Mouse (Mus musculus) ES-CJ7 (cell line): ENCODE measurements at regions not wholly inside any gene's neighbourhood (a gene's known extent, or its start where the extent isn't known, plus 50 kb on each side); places are given as distances from the start of the nearest gene placed in this dataset.
"Not testable (repeated sequence)": the region's sequence is repeated elsewhere in the genome, so short reads cannot be mapped to it uniquely, and the experiment has no call there.

Experiments
- DNase-seq: peaks from one replicate; pipeline ENCODE4 v3.0.0; 2011; ENCODE audit warnings: low read depth, low spot score

GRCm38 (mm10) chr1:30751138-30751907 lies 122.4 kb downstream of the Phf3 start:
- DNase-seq = no peak

GRCm38 (mm10) chr1:30741955-30742354 lies 131.8 kb downstream of the Phf3 start:
- no peak for DNase-seq

- DNase-seq = peak; percentile 60
Observed at GRCm38 (mm10) chr1:30740831-30741230, 132.9 kb downstream of the Phf3 start.

GRCm38 (mm10) chr1:30721519-30721918 lies 152.2 kb downstream of the Phf3 start:
- DNase-seq = no peak

- DNase-seq = no peak
Observed at GRCm38 (mm10) chr1:30720829-30721228, 152.9 kb downstream of the Phf3 start.

- DNase-seq = no peak
Observed at GRCm38 (mm10) chr1:30718578-30718977, 155.1 kb downstream of the Phf3 start.

- no peak for DNase-seq
Observed at GRCm38 (mm10) chr1:30716346-30716745, 157.4 kb downstream of the Phf3 start.

- DNase-seq = no peak
Observed at GRCm38 (mm10) chr1:30701116-30701515, 172.6 kb downstream of the Phf3 start.

- peak; percentile 58 for DNase-seq
Observed at GRCm38 (mm10) chr1:30700399-30701081, 173.2 kb downstream of the Phf3 start.

GRCm38 (mm10) chr1:30696342-30696741 lies 177.4 kb downstream of the Phf3 start:
- DNase-seq = peak; percentile 36

GRCm38 (mm10) chr1:30685318-30685717 lies 188.4 kb downstream of the Phf3 start:
- no peak for DNase-seq

- no peak for DNase-seq
Observed at GRCm38 (mm10) chr1:30683889-30684288, 189.8 kb downstream of the Phf3 start.

- DNase-seq = no peak
Observed at GRCm38 (mm10) chr1:30639807-30640206, 233.9 kb downstream of the Phf3 start.

- no peak for DNase-seq
Observed at GRCm38 (mm10) chr1:30632760-30633159, 241.0 kb downstream of the Phf3 start.

- not testable (repeated sequence) for DNase-seq
Observed at GRCm38 (mm10) chr1:30627796-30628195, 245.9 kb downstream of the Phf3 start.

GRCm38 (mm10) chr1:30595122-30595730 lies 278.5 kb downstream of the Phf3 start:
- no peak for DNase-seq

- no peak for DNase-seq
Observed at GRCm38 (mm10) chr1:30594036-30594435, 279.7 kb downstream of the Phf3 start.

GRCm38 (mm10) chr1:30590721-30591120 lies 283.0 kb downstream of the Phf3 start:
- DNase-seq = no peak

GRCm38 (mm10) chr1:30588885-30589284 lies 284.8 kb downstream of the Phf3 start:
- no peak for DNase-seq

- DNase-seq = no peak
Observed at GRCm38 (mm10) chr1:30588336-30588735, 285.4 kb downstream of the Phf3 start.

- DNase-seq = peak; percentile 42
Observed at GRCm38 (mm10) chr1:30584806-30585205, 288.9 kb downstream of the Phf3 start.

- no peak for DNase-seq
Observed at GRCm38 (mm10) chr1:30583860-30584259, 289.9 kb downstream of the Phf3 start.

- no peak for DNase-seq
Observed at GRCm38 (mm10) chr1:30564757-30565156, 309.0 kb downstream of the Phf3 start.
